Mouse (Mus musculus): Measurements from ENCODE around the gene Pcnx.

Pcnx gene

DNA sequence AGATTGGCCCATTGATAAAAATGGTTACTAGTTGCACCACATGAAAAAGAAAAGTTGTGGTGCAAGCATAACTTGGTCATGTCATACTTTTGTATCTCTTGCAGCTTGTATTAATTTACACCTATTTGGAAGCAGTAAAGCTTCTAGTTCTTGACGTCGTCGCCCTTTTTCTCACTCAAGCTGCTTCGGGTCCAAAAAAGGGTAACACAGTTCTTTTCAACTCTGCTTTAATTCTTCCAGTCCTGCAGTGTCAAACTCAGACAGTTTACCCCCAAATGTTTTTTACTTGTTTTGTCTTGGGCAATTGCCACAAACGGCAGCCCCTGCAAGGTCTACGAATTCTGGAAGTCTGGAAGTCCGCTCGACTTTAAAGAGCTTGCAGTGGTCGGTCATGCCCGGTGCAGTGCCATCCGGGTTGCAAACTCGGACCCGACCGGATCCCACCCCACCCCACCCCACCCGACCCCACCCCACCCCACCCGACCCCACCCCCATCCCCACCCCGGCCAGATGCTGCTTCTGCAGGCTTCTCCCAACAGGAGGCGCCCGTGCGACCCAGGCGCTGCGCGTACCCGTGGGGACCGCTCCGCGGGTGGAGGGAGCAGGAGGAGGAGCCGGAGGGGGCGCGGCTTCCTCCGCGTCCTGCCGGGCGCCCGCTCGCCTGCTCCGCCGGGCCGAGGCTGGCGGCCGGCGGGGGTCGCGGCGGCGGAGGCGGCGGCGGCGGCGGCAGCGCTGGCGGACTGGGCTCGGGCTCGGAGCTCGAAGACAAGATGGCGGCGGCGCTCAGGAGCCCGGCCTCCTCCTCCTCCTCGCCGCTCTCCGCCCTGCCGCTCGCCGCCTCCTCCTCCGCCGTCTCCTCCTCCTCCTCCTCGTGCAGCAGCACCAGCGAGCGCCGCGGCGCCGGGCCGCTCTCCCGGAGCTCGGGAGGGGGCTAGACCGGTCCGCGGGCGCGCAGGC is at the start of gene Pcnx:
Gene Pcnx (plus strand): TSS at position 673 of the 957 bp plus-strand sequence.
- DNase-seq (ENCODE audit: low spot score): peak; percentile 93

DNA sequence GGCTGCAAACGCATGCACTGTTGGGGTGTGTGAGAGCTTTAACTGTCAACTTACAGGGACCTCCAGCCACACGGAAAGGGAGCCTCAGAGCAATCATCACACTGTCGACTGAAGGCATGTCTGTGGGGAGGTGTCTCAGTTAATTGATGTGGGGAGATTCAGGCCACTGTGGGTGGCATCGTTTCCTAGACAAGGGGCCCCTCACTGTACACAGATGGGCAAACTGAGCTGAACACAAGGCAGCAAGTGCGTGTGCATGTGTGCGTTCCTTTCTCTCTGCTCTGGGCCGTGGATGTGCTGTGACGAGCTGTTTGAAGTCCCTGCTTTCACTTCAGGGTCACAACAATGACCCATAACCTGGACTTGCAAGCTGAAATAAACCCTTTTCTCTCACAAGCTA is 49.4 kb upstream of the Pcnx start:
- no peak for DNase-seq (ENCODE audit: low spot score)

DNA sequence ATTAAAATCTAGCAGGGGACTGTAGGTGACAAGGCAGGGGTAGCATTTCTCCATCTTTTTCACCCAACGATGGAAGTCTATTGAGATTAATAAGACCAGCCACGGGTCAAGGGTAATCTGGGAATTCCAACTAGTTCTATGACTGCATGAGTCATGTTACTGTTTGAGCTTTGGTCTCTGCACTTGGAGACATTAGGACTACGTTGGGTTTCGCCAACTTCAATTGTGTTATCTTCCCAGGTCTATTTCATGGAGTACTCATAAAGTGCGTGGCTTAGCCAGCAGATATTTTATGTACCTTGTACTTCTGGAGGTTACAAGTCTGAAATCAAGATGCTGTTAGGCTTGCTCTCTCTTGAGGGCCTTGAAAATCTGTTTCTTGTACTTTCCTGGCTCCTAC is 45.1 kb upstream of the Pcnx start:
- no peak for DNase-seq (ENCODE audit: low spot score)

DNA sequence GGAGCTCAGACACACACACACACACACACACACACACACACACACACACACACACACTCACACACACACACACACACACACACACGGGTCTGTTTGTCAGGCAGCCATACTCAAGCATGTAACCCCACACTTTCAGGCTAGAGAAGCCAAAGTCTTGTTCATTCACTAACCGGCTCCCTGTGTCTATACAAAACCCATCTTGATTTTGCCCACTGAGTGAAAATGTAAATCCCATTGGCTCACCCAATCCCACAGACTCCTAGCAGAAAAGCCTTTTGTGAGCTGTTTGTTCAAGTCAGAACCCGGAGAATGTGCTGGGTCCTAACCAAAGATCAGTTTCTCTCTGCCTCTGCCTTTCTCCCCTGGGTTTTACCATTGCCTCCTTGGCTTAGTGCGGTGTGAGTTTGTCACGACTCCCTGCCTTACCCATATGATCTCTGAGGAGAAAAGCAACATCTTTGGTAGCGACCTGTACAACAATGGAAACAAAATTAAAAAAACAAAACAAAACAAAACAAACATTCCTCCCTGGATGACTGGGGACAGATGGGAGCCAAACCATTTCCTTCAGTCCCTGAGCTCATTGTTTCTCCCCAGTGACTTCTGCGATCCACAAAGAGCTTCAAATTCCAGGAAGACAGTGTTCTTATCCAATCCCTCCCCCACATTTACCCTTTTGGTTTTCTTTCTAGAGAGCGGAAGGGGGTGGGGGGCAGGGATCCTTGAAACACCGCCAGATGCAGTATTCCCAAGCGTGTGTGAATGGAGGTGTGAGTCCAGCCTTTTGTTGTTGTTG is 43.3 kb upstream of the Pcnx start:
- peak; percentile 47 for DNase-seq (ENCODE audit: low spot score)

DNA sequence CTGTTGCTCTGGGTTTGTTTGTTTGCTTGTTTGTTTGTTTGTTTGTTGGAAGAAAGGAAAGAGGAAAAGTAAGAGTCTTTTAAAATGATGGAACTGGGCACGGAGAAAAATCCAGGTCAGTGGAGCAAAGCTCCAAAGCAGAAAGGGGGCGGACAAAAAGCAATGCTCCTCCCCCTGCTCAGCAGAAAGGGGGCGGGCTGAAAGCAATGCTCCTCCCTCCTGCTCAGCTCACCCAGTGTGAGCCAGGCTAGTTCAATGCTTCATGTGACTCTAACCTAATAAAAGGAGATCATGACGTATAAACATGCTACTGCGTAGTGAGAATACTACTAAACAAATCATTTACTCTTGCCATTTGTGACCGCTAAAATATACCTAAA is 42.7 kb upstream of the Pcnx start:
- peak; percentile 50 for DNase-seq (ENCODE audit: low spot score)

DNA sequence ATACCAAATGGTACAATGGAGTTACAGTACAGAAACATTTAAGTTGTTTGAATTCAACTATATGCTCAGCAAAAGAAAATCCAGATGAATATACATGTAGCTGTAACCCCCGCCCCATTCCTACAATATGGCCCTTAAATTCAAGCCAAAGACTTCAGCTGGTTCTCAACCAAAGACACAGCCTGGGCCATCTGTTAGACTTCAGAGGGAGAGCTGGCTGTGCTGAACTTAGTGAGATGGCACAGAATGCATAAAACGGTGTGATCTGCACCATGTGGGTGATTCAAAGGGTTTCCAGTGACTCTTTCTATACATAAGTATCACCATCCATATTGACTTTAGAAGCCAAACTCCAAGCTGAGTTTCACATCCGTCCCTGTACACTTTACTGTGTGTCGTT is 39.1 kb upstream of the Pcnx start:
- no peak for DNase-seq (ENCODE audit: low spot score)

GRCm38 (mm10) chr12:81822176-81822575 is 37.6 kb upstream of the Pcnx start:
- DNase-seq (ENCODE audit: low spot score): no peak

DNA sequence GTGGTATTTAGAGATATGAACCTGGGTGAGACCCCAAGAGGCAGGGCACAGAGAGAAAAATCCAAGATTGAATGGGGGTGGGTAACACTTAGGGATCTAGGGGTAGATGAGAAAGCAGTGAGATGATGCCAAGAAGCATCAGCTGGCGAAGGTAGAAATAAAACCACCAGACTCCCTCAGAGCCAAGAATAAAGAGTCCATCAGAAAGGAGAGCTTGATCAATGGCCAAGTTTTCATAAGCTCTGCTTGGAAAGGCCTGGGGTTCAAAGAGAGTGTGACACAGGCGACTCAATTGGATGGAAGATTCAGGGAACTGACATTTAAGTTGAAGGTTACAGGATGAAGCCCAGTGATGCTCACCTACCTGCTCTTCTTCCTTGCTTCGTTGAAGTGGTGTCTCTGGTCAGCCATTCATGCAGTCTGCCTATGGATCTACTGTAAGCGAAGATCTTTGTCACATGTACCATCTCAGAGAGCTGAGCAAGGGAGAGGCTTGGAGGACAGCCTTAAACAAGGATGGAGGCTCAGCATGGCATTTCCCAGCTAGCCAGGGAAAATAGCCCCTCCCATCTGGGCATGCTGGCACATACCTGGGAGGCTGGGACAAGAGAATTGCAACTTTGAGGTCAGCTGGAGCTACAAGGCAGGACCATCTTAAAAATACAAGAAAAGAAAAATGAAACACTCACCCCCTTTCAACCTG is 36.9 kb upstream of the Pcnx start:
- no peak for DNase-seq (ENCODE audit: low spot score)

GRCm38 (mm10) chr12:81828355-81828754 is 31.5 kb upstream of the Pcnx start:
- no peak for DNase-seq (ENCODE audit: low spot score)

DNA sequence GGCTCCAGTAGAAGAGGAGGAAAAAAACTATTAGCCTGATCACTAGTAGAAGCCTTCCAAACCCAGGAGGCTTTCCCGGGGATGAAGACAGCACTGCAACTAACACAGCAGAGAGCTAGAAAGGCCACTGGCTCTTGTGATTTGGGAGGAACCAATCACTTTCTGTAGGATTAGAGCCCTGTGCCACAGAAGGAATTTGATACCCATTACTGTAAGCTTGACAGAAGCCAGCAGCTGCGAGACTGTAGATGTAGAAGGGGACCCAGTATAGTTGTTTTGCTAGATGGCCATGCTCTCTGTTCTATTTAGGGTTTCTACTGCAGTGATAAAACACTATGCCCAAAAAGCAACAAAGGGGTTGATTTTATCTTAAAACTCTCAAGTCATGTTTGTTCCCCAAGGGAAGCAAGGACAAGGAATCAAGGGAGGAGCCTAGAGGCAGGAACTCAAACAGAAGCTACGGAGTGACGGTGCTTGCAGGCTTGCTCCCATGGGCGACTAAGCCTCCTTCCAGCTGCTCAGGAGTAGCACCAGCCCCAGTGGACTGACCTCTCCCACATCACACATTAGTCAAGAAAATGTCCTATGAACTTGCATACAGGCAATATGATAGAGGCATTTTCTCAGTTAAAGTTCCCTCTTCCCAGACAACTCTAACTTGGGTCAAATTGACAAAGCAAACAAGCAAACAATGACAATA is 27.6 kb upstream of the Pcnx start:
- DNase-seq (ENCODE audit: low spot score): no peak

- no peak for DNase-seq (ENCODE audit: low spot score)
Observed at GRCm38 (mm10) chr12:81833094-81833493, 26.7 kb upstream of the Pcnx start.

DNA sequence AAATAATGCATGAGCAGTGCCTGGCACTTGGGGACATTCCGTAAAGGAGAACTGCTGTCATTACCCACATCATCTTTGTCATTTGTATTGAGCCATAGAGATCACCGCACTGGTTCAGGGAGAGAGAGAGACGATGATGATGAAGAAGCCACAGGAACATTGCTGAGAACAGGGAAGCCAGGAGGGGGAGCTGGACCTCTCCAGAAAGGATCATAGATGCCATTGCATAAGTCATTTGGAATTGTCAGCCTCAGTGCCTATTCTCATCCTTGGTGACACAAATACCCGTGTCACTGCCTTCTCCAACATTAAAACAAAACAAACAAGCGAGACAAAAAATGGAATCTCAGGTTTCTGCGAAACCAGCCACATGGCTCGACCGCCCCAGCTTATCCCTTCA is 23.7 kb upstream of the Pcnx start:
- DNase-seq (ENCODE audit: low spot score): no peak

- DNase-seq (ENCODE audit: low spot score): no peak
Observed at GRCm38 (mm10) chr12:81837463-81837862, 22.4 kb upstream of the Pcnx start.

- no peak for DNase-seq (ENCODE audit: low spot score)
Observed at GRCm38 (mm10) chr12:81839663-81840062, 20.2 kb upstream of the Pcnx start.

DNA sequence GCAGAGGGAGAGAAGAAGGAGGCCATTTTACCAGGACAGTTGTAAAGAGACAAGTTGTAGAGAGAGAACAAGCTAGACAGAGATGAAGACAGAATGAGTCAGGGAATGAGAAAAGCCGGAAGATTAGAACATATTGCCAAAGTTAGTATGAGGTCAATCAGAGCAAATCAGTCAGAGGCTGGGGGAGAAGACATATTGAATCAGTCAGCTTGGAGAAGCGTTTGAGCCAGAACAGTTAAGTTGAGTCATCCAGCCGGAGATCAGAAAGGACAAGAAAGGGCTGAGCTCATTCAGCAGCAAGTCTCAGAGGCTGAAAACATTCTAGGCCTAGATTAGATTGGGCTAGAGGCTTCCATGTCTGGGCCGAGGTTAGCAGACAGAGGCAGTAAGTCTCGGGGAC is 18.8 kb upstream of the Pcnx start:
- no peak for DNase-seq (ENCODE audit: low spot score)

DNA sequence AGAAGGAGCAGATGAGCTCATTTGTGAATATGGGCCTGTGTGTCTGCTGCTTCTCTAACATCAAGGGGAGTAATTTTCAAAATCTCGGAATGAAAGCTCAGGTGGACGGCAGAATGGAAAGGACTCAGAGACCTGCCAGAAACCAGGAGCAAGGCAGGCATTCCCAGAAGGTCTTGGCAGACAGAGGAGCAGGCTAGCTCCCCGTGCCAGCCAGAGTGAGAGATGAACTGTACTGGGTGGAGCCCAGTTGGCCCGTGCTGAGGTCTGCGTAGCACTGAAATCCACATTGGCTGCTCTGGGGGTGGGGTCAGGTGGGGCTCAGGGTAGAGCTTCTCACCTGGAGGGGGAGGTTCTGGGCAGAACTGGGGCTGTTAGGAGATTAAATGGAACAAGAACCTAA is 16.3 kb upstream of the Pcnx start:
- DNase-seq (ENCODE audit: low spot score): no peak

DNA sequence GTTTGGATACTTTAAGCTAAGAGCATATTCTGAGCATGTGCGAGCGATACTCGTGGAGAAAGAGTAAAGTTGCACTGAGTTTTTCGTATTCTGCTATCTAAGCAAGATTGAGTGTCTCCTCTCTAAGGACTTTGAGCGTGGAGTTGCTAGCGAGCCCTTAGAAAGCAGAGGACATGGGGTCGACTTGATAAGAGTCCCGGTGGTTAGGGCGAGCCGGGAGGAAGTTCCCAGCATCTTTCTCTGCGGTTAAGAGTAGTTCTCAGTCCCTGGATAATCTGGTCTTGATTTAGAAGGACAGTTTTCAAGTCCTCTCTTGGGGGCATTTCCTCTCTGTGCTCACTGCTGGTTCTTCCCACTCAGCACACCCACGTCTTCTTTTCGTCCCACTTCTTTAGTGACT is 15.3 kb upstream of the Pcnx start:
- no peak for DNase-seq (ENCODE audit: low spot score)

GRCm38 (mm10) chr12:81844981-81845380 is 14.8 kb upstream of the Pcnx start:
- DNase-seq (ENCODE audit: low spot score): peak; percentile 57

GRCm38 (mm10) chr12:81849629-81850028 is 10.2 kb upstream of the Pcnx start:
- DNase-seq (ENCODE audit: low spot score): no peak

- DNase-seq (ENCODE audit: low spot score): no peak
Observed at GRCm38 (mm10) chr12:81852551-81852950, 7.3 kb upstream of the Pcnx start.

GRCm38 (mm10) chr12:81852977-81853376 is 6.8 kb upstream of the Pcnx start:
- no peak for DNase-seq (ENCODE audit: low spot score)

DNA sequence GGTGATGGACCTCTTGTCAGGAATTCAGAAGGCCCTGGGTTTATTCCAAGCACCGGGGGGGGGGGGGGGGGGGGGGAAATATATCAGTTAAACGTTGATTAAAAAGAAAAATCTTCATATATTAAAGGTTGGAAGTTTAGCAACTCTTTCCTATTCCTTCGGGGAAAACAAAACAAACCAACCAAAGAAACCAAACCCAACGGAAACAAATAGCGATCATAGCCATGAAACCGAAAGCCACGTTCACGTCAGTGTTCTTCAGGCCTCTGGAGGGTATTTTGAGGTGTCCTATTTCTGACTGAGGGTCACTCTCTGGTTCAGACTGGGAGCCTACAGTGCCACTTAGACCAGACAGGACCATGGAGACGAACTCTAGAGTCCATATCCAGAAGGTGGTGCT is 6.3 kb upstream of the Pcnx start:
- no peak for DNase-seq (ENCODE audit: low spot score)

All from testis, postnatal 10 days (tissue).